Mouse (Mus musculus) left cerebral cortex, postnatal 4 days (tissue): ENCODE results near the gene Clic4. TPM values are rescaled to one million over a fixed set of nuclear protein-coding genes. Genes with fewer than 3 reads are reported as not detected.

ENCODE experiments used
- total RNA-seq, 2 experiments: library from RNA; stranded (reverse); gene quantifications; 2 replicates each; pipeline ENCODE4 v1.2.3; 2021

Clic4 gene
- total RNA-seq, 2 experiments from 2014 or later = 27.6 to 27.8 TPM

Other genes with a start within 250 kb of the Clic4 start
- under 1 TPM in 1 of 2 experiments, not detected in 1; 0.08 TPM for gene Runx3, start 152.2 kb downstream of the Clic4 start, total RNA-seq
- 100 to 1,000 TPM; 162 to 169 TPM for gene Srrm1, start 80.5 kb upstream of the Clic4 start, total RNA-seq
- under 1 TPM; 0.60 to 0.66 TPM for gene Ncmap, start 125.4 kb upstream of the Clic4 start, total RNA-seq
- gene Rcan3, start 161.0 kb upstream of the Clic4 start, total RNA-seq = 10 to 100 TPM; 55.4 to 69.4 TPM
- gene Stpg1, start 222.0 kb upstream of the Clic4 start, total RNA-seq = under 1 TPM; 0.16 to 0.24 TPM
- gene Nipal3, start 222.2 kb upstream of the Clic4 start, total RNA-seq = 10 to 100 TPM; 35.4 to 44.1 TPM